Mouse (Mus musculus): Measurements from ENCODE around the gene Zfp536.

DNA sequence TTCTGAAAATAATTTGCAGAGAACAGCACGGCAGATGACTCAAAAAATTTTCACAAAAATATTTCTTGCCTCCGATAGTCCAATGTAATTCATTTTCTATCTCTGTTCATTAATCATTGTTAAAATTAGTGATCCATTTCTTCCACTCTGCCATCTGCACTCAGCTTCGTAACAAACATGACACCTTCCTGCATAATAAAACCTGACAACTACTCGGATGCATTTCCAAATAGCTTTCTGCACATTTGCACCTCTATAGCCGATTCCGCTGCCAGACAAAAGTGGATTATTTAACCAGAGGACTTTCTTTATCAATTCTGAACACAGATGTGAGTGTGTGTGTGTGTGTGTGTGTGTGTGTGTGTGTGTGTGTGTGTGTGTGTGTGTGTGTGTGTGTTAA lies 38.9 kb downstream of the Zfp536 start:
- no peak for TF ChIP-seq CTCF (IDR thresholded peaks at IDR 0.05; ENCODE audit: extremely low read depth, insufficient read depth, insufficient read length, insufficient replicate concordance)
- no peak for TF ChIP-seq POLR2A (IDR thresholded peaks at IDR 0.05; ENCODE audit: low read depth, low read length)
